Mouse (Mus musculus) adrenal gland, adult (tissue): ENCODE measurements around the gene Pth2.
"Not testable (repeated sequence)": the region's sequence is repeated elsewhere in the genome, so short reads cannot be mapped to it uniquely, and the experiment has no call there.

ENCODE experiments used
- DNase-seq, 2 experiments: peaks; one replicate each; pipeline ENCODE4 v3.0.0; 2022 to 2023; ENCODE audit warnings: low spot score in 1 of 2; ENCODE audit not compliant: inconsistent age in 2 of 2

Pth2 gene

DNA sequence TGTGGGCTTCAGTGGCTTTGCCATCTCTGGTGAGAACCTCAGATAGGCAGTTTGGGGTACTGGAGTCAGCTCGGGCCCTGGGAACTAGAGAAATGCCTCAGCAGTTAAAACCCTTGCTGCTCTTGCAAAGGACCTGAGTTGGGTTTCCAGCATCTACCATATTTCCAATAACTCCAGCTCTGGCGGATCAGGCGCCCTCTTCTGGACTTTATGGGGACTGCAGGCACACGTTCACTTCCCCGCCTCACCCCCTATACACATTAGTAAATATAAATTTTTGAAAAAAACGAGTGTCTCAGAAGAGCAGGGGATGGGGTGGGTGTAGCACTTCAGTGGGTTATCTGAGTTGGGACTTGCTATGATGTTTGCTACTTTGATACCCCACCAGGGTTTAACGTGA is 7.8 kb upstream of the Pth2 start:
- no peak for DNase-seq

GRCm38 (mm10) chr7:45173772-45174171 is 7.0 kb upstream of the Pth2 start:
- DNase-seq, result not testable (repeated sequence)

DNA sequence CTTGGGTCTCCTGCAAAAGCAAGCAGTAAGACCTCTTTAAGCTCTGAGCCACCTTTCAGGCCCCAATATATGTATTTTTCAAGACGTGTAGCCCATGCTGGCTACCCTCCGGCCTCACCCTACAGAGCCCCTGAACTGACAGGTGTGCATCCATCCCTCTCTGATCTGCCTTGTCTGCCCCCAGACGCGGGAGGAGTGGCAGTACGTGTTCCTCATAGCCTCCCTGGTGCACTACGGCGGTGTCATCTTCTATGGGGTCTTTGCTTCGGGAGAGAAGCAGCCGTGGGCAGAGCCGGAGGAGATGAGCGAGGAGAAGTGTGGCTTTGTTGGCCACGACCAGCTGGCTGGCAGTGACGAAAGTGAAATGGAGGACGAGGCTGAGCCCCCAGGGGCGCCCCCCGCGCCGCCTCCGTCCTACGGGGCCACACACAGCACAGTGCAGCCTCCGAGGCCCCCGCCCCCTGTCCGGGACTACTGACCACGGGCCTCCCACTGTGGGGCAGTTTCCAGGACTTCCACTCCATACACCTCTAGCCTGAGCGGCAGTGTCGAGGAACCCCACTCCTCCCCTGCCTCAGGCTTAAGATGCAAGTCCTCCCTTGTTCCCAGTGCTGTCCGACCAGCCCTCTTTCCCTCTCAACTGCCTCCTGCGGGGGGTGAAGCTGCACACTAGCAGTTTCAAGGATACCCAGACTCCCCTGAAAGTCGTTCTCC is 6.1 kb upstream of the Pth2 start:
- no peak for DNase-seq

DNA sequence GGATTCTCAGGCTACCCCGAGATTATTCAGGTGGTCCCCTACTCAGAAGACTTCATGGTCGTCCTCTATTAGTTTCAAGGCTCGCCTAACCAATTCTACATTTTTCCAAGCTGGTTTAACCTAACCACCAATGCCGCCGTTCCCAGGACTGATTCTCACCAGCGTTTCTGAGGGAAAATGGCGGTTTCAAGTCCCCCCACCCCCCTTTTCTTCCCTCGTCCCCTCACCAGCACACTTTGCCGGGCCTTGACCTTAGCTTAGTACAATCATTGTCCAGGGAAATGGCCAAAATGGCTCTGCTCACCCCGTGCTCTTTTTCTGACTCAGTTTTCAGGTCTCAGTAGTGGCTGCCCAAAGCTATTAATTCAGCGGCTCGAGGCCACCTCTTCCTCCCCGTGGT is 5.4 kb upstream of the Pth2 start:
- no peak for DNase-seq

DNA sequence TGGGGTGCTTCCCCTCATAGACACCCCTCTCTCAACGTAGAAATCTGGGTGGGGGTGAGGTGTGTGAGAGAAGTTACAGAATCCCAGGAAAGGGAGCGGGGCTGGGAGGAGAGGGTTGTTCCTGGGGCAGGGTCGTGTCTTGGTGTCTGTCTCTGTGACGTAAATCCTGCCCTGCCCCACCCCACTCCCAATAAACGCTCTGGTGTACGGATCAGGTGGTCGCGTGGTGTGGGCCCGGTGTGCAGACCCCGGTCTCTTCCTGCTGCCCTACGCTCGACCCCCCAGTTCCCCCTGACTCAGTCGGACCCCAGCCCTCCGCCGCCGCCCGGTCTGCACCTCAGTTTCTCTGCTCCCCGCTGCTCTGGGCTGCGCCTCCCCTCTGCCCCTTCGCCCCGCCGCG is 4.9 kb upstream of the Pth2 start:
- DNase-seq, result no peak

GRCm38 (mm10) chr7:45176356-45176755 is 4.4 kb upstream of the Pth2 start:
- DNase-seq, result no peak

- no peak for DNase-seq
Observed at GRCm38 (mm10) chr7:45178550-45178949, 2.2 kb upstream of the Pth2 start.

DNA sequence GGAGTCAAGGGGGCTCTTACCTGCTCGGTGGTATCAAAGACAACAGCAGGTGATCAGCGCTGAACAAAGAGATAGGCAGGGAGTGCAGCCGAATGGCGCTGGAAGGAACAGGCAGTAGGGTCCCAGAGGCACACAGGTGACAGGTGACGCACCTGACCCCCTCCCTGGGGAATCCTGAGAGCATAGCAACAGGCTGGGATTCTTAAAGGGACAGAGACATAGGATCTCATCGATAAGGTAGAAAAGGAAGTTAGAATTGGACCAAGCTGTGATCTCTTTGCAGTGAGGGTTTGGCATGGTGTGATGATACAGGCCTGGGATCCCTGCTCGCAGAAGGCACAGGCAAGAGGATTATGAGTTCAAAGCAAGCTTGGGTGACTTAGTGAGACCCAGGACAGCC is 1.3 kb upstream of the Pth2 start, which contains the start of gene Gfy:
Gene Gfy, minus strand, starts transcription at position 101 of the 400 bp plus-strand sequence.
- DNase-seq, result no peak

GRCm38 (mm10) chr7:45181540-45181939 is 745 bp downstream of the Pth2 start:
- DNase-seq, result no peak

- peak; percentile 91 to 95 for DNase-seq
Observed at GRCm38 (mm10) chr7:45182199-45182601, 1.4 kb downstream of the Pth2 start.

DNA sequence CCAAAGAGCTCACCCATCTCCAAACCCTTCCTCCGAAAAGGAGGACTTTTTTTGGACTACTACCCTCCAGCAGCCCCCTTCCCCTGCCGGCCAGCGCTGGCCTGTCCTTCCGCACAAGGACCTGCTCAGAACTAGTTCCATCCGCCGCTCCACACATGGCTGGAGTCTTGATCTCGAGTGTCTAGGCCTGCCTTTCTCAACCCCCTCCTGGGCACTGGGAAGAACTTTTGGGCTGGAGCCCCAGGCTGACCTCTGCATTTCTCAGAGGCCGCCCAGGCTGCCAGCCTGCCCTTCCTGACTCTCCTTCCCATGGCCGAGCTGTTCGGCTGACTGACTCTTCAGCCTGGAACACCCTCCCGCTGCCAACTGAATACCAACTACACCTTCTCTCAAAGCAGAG is 1.8 kb downstream of the Pth2 start:
- DNase-seq, result no peak

GRCm38 (mm10) chr7:45183672-45184071 is 2.9 kb downstream of the Pth2 start:
- DNase-seq, result no peak

- DNase-seq, result no peak
Observed at GRCm38 (mm10) chr7:45185921-45186320, 5.1 kb downstream of the Pth2 start.

DNA sequence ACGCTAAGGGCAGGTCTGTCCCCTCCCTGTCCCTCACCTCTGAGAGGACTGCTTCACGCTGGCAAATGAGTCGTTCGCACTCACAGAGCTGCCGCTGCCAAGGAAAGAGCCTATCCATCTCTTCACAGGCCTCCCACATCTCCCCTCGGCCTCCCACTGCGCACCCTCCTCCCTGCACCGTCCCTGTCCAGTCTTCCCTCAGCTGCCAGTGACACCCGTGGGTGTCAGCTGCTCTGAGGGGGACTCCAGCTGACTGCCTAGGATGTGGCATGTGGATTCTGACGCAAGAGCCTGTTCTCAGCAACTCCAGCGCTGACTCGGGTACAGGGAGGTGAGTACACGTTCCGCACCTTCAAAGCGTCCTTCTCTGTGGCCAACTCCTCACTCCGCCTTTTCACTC is 8.8 kb downstream of the Pth2 start:
- DNase-seq, result no peak

- no peak for DNase-seq
Observed at GRCm38 (mm10) chr7:45190186-45190585, 9.4 kb downstream of the Pth2 start.

- DNase-seq, result no peak
Observed at GRCm38 (mm10) chr7:45191161-45191560, 10.4 kb downstream of the Pth2 start.

- DNase-seq, result no peak
Observed at GRCm38 (mm10) chr7:45191803-45192363, 11.1 kb downstream of the Pth2 start.

GRCm38 (mm10) chr7:45192585-45193310 is 12.0 kb downstream of the Pth2 start:
- no peak for DNase-seq

DNA sequence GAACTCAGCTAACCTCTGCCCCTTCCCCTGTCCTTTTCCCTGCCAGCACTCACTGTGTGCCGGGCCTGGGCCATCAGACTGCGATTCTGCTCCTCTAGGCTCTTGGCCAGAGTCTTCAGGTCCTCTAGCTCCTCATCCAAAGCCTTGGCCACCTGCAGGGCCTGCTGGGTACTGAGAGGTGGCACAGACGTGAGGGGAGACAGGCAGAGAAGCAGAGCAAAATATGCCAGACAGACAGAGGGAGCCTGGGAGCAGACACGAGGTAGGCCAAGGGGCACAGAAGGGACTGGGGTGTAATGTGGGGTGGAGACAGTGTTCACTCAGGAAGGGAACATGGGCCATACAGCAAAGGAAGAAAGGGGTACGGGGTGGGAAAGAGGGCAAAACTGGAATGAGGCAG is 12.6 kb downstream of the Pth2 start:
- DNase-seq, result no peak

GRCm38 (mm10) chr7:45193871-45194785 is 13.3 kb downstream of the Pth2 start:
- DNase-seq, result no peak
